In genomic region chr9:15039848-15040247, GRCm38 (mm10) we compare ENCODE assay signal across 12 mouse cellular contexts.
"Had no signal": no experiment of that assay in that cellular context is flagged by ENCODE, and none has a peak within 500 bp of the region (broad histone marks: within the 10 kb centered on the region; RNA-seq: fewer than 3 reads in every experiment).

No protein-coding gene starts in this region.

- H3K4me2 ChIP-seq: limb, embryonic 15.5 days; liver, embryonic 12.5 days; lung, embryonic 15.5 days; neural tube, embryonic 15.5 days had no signal

- DNase-seq: kidney, adult 8-10 months; kidney, postnatal 25 days; lung, postnatal 36 days; midbrain, embryonic 14.5 days; spleen, adult 18-20 months; thymus, adult 18-20 months; thymus, postnatal 14 days had no signal

- H3K9me3 ChIP-seq: limb, embryonic 15.5 days; liver, embryonic 12.5 days; lung, embryonic 15.5 days; neural tube, embryonic 15.5 days had no signal

- H3K27me3 ChIP-seq: limb, embryonic 15.5 days; lung, embryonic 15.5 days; neural tube, embryonic 15.5 days had no signal

- H3K36me3 ChIP-seq: limb, embryonic 15.5 days; liver, embryonic 12.5 days; lung, embryonic 15.5 days; neural tube, embryonic 15.5 days had no signal

- H3K27ac ChIP-seq: limb, embryonic 15.5 days; liver, embryonic 12.5 days; lung, embryonic 15.5 days; neural tube, embryonic 15.5 days had no signal

- H3K4me3 ChIP-seq: limb, embryonic 15.5 days; liver, embryonic 12.5 days; lung, embryonic 15.5 days; myocyte; neural tube, embryonic 15.5 days had no signal

- H3K9ac ChIP-seq: limb, embryonic 15.5 days; liver, embryonic 12.5 days; lung, embryonic 15.5 days; neural tube, embryonic 15.5 days had no signal

- ATAC-seq: liver, embryonic 12.5 days had no signal
